Mouse (Mus musculus) retina, embryonic 14.5 days (tissue): ENCODE data around the gene Slc33a1.
A peak's percentile ranks its signal among the peaks of the same experiment; 100 is the strongest.

ENCODE experiments used
- DNase-seq: peaks from one replicate; pipeline ENCODE4 v3.0.0-alpha.2; 2015; ENCODE audit warnings: low spot score

Gene Slc33a1

GRCm38 (mm10) chr3:63964100-63964921 lies at the start of gene Slc33a1:
Slc33a1 (minus strand) TSS chr3:63964768.
- peak; percentile 100 for DNase-seq

DNA sequence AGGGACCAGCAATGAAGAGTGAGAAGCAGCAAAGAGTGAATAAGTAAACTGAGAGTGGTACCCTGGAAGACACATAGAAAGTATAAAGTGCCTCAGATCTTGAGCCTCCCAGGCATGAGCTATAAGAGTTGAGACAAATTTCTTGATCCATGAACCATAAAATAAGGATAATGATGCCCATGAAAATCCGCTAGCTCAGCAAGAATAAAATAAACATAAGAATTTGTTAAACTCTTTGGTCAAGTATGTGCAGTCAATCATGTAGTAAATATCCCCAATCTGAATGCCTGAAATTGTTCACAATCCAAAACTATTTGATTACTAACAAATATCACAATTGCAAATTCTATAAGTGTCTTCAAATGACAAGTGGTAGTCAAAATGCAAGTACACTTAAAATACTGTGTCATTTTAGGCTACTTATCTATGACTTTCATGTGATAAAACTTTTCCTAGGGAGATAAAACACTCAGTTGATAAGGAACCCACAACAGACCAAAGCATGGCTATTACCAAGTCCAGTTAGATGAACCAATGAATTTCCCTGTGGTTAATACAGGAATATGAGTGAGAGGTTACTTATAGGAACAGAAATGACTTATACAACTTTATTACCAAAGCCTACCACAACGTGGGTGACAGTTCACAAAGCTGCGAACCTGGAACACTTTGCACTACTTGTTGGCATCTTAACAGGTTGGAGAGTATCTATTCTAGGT lies 24.3 kb upstream of the Slc33a1 start:
- DNase-seq: no peak

GRCm38 (mm10) chr3:63986656-63987055 lies 22.1 kb upstream of the Slc33a1 start:
- DNase-seq: no peak

DNA sequence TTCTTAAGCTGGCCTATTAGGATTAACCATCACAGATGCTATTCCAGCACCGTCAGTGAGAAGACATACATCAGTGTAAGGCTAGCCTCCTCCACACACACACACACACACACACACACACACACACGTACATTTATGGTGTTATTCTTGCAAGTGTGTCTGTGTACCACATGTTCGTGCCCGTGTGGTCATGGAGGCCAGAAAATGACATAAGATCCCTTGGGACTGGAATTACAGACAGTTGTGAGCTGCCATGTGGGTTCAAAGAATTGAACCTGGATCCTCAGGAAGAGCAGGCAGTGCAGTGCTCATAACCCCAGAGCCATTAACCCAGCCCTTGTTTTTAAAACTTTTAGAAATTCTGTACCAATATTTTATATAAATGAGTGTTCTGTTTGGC lies 13.3 kb upstream of the Slc33a1 start:
- no peak for DNase-seq

DNA sequence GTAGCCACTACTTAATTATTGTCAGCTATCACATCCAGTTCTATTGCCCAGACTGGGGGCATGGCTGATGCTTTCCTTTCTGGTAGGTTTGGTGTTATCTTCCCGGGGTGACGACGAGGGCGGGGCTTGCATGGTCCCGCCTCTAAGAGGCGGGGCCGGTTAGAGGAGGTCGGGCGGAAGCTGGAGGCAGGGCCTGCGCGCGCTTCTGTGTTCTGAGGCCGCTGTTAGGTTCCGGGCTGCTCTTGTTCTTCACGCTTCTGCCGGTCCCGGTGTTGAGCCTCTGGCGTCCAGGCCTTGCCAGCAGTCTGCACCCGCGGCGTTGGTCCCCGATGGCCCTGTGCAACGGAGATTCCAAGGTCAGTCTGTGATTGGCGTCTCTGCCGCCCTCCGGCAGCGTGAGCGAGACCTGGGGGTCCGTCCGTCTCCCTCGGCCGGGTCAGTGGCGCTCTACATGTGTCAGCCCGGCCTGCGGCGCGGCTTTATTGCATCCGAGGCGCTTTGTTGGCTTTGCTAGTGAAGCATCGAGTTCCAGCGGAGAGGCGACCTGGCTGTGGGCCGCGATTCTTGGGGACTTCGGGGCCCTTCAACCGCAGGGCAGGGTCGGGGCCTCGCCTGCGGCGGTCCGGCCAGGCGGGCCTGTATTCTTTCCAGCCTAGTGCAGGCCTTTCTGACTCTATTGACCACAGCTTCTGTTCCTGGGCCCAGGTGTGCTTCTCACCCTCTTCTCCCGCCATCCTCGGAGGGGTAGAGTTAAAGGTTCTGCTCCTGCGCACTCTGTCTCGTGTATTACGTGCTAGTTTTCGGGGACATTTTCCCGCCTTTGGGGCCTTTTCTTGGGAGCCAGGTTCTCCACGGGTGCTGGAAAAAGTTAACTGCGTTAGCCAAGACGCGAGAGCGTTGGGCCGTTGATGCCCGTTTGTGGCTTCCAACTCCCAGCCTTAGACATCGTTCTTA lies 11.7 kb upstream of the Slc33a1 start, which contains the start of gene Gmps:
Gmps (plus strand) TSS at position 152 of the 954 bp plus-strand sequence.
- peak; percentile 94 for DNase-seq

DNA sequence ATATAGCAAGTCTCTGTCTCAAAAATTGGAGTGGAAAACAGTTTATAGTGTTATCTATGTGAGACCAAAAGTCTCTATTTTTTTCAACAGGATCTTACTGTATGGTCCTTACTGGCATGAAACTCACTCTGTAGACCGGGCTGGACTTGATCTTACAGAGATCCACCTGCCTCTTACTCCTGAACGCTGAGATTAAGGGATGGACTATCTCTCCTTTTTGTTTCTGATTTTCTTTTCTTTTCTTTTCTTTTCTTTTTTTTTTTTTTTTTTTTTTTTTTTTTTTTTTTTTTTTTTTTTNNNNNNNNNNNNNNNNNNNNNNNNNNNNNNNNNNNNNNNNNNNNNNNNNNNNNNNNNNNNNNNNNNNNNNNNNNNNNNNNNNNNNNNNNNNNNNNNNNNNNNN lies 1.4 kb upstream of the Slc33a1 start:
- no peak for DNase-seq

GRCm38 (mm10) chr3:63964922-63965249 lies 318 bp upstream of the Slc33a1 start:
- no peak for DNase-seq

DNA sequence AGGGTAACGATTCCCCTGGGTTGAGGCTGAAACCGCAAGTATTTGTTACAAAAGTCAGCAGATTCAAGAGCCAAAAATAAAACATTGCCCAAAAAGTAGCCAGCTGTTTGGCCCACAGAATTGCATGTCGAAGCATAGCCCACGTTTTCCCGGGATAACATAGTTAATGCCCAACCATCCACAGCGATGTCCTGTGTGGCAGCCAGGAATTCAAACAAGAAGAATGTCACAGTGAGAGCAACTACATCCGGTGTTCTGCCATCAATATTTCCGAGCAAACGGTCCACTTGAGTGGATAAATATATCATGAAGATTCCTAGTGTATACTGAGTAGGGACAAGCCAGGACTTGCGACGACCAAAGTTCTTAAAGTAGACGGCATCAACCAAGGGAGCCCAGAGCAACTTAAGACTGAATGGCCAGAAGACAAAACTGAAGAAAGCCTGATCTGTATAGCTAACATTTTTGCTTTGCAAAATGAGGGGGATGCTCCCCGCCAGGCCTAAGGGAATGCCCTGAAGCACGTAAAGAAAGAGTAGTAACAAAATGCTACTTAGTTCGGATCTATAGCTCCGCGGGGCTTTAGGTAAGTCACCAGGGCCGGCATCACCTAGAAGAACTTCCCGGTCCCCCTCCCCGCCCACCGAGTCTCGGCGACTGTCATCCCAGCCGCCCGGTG lies 1.0 kb downstream of the Slc33a1 start:
- peak; percentile 51 for DNase-seq

DNA sequence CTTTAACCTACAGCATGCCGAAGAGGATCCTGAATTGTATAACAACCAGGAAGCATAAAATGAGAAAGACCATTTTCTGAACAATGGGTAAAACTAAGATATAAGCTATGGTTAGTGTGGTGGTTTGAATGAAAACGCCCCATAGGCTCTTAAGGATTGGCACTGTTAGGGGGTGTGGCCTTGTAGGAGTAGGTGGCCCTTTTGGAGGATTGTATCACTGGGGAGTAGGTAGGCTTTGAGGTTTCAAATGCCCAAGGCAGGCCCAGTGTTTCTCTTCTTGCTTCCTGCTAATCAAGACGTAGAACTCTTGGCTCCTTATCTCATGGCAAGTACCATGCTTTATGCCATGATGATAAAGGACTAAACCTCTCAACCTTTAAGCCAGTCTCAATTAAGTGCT lies 14.7 kb downstream of the Slc33a1 start:
- no peak for DNase-seq

GRCm38 (mm10) chr3:63941204-63941850 lies 23.2 kb downstream of the Slc33a1 start:
- DNase-seq: no peak

DNA sequence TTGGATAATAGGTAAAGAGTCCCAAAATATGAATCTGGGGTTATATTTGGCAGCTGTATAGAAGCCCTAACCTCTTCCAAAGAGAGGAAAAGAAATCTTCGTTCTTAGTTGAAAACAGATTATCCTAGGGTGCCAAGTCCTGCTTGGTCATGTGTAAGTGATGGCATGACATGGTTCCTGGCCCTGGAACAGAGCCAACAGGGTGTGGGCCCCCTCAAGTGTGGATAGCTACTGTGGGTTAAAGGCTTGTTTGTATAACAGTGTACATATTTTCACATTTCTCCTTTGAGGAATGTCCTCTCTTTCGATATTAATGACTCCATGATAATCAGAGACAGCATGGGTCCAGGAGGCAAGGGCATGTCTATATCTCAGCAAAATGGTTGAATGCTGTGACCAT lies 25.6 kb downstream of the Slc33a1 start:
- DNase-seq: no peak

DNA sequence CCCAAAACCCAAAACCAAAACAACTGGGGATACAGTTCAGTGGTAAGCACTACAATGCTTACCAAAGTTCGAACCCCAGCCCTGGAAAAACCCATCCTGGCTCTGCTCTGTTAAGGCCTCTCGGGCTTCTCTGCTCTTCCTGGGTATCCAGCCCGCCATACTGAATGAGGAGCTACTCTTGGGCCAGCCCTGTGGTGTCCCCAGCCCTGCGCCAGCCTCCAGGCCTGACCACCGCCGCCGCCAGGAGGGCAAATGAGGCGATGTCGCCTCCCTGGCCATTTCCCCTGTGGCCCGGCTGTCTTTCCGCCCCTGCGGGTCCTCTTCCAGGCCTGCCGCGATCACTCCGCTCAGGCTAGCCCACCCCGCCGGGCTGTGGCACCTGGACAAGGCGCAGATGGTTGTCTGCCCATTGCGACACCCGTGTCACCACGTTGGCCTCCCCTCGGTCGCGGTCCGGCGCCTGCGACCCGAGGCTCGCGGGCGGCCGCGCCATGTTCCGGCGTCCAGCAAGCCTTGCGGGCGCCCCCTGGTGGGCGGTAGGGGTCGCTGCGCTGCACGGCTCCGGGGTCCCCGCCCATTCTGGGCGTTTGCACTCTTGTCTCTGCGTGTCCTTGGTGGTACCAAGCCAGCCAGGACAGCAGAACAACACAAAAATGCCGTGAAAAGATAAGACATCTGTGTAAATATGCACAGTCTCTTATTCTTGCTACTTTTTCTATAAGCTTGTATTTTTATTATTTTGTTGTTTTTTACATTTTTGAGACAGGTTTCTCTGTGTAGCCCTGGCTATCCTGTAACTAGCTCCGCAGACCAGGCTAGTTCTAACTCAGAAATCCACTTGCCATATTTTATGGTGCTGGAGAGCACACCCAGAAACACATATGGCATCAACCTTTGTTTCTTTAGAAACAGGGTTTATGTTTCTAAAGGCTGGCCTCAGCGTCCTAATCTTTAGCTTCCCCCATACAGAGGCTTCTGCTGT lies 35.4 kb downstream of the Slc33a1 start, which contains the start of gene E130311K13Rik:
E130311K13Rik (minus strand) TSS at position 595 of the 982 bp plus-strand sequence.
- peak; percentile 93 for DNase-seq

GRCm38 (mm10) chr3:63919634-63920033 lies 44.9 kb downstream of the Slc33a1 start:
- peak; percentile 57 for DNase-seq

- DNase-seq: no peak
These were observed 54.3 kb downstream of the Slc33a1 start for GRCm38 (mm10) chr3:63910301-63910700.

- DNase-seq: peak; percentile 39
These were observed 59.3 kb downstream of the Slc33a1 start for GRCm38 (mm10) chr3:63905241-63905640.

DNA sequence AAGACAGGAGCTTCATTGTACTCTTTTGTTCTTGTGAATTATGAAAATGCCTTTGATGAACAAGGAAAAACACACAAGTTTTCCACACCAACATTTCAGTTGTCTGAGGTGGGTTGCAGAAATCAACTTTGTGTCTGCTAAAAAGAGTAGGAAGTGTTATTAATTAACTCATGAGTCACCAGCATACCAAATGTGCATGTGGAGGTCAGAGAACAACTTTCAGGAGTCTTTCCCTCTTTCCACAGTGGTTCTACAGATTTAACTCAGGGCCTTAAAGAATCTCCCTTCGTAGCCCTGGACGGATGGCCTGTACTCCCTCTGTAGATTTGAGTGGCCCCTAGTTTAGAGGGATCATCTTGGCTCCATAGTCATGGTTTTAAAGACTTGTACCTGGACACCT lies 60.4 kb downstream of the Slc33a1 start:
- no peak for DNase-seq

GRCm38 (mm10) chr3:63900021-63900571 lies 64.5 kb downstream of the Slc33a1 start:
- DNase-seq: peak; percentile 61

- peak; percentile 90 for DNase-seq
These were observed 65.3 kb downstream of the Slc33a1 start, which contains the start of gene Plch1 for GRCm38 (mm10) chr3:63899309-63899695. Plch1 (minus strand) TSS chr3:63899472.

- DNase-seq: peak; percentile 93
These were observed 65.8 kb downstream of the Slc33a1 start for GRCm38 (mm10) chr3:63898581-63899308.
